Mouse (Mus musculus) heart, adult 11 months (tissue): ENCODE results near the gene Sept11.

Experiments used
- DNase-seq: peaks from one replicate; pipeline ENCODE4 v3.0.0; 2022

The Sept11 gene

DNA sequence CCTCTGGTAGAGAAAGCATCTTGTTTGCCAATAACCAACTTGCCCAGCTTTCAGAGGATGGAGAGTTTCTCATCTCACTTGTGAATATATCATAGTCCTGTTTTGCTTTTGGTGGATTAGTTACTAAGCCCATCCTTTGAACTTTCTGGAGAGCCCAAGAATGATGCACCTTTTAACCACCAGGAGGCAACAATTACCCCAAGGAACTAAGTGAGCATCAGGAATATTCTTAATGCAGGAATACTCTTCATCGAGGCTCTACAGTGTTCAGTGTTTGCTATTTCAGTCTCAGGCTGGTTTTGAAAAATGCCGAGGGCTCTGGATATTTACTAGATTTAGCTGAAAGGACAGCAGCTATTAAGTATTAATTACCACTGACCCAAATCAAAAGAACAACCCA is 87.0 kb downstream of the Sept11 start:
- peak; percentile 46 for DNase-seq

DNA sequence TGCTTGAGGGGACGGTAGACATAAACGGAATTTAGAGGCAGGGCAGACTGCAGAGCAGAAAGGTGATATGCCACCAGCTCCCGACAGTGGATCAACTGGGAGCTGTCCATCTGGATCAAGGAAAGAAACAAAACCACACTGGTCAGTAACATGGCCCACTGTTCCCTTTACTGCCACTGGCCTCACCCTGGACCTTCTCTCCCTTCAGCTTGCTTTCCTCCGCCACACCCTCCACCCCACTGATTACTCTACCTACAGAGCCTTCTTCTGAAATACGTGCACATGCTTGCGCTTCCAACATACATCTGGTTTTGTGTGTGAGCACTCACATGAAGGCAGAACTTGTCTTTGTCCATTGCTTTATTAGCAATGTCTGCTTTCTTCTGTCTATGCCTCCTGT is 90.1 kb downstream of the Sept11 start:
- peak; percentile 55 for DNase-seq

DNA sequence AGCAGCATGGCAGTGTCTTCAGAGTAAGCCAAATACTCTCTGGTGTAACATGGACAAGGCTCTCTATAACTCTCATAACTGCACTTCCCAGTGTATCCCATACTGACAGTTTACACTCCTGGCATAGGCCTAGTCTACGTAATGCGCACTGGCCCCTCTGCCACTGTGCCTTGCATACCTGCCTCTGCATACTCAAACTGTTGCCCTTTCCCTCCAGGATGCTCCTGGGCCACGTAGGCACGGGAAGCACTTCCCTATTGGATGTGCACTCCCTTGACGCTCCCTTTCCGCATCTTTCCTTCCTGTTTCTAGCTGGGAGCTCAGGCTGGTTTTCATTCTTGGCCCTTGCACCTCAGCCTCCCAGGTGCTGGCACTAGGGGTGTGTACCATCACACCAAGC is 91.3 kb downstream of the Sept11 start:
- DNase-seq = peak; percentile 82

DNA sequence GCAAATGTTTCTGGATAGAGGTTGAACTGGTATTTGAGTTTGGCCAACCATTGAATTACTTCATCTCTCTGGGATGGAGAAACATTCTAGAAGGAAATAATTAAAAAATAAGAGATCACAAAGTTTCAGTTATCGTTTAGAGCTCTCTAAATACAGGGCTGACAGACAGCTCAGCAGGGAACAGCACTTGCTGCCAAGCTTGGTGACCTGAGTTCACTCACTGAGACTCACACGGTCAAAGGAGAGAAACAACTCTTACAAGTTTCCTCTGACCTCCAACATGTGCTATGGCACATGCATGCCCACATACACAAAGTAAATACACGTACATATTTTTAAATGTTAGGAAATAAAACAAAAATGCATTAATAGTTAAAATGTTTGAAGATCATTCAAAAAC is 96.4 kb downstream of the Sept11 start:
- DNase-seq = peak; percentile 89

DNA sequence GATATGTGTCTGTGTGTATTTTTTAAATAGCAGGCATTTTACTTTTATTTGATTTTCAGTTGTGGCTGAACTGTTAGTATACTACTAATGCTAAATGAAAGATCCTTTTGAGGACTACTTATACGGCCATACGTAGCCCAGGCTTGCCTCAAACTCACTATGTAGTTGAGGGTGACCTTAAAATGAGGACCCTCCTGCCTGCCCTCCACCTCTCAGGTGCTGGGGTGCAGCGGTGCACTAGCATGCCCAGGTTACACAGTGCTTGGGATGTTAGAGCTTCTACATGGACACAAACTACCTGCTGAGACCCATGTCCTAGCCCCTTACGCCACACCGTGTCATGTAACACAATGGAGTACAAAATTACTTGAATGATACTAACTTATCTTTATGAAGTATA is 97.2 kb downstream of the Sept11 start:
- peak; percentile 61 for DNase-seq

DNA sequence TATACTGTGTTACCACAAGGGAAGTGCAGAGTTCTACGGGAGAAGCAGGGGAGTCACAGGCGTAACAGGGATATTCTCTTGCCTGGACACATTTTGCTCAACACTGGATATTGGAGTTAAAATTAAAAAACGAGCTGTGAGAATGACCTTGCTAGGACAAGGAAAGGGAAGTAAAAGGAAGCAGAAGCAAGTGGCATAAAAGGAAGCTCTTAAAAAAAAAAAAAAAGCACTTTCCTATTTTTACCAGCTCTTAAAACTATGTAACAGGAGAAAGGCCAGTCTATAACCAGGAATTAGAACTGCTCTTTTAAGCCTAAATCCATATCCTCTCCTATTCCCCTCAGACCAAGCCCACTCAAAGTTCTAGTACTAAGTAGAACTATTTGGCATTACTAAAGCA is 105.0 kb downstream of the Sept11 start:
- DNase-seq = no peak

DNA sequence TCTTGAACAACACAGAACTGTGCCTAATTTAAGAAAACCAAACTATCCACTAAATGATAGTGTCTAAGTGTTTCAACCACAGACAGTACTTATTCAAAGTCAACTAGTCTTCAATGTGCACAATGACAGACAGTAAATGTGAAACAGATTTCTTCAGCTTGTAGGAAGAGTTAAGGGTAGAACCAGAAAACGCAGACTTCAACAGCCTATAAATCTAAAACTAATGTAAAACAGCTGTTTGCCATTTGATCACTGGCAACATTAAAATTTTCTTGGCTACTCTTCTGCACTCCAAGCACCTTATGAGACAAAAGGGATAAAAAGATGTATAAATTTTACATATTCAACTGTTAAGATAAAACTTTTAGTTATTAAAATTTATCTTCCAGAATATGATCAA is 107.9 kb downstream of the Sept11 start:
- no peak for DNase-seq

DNA sequence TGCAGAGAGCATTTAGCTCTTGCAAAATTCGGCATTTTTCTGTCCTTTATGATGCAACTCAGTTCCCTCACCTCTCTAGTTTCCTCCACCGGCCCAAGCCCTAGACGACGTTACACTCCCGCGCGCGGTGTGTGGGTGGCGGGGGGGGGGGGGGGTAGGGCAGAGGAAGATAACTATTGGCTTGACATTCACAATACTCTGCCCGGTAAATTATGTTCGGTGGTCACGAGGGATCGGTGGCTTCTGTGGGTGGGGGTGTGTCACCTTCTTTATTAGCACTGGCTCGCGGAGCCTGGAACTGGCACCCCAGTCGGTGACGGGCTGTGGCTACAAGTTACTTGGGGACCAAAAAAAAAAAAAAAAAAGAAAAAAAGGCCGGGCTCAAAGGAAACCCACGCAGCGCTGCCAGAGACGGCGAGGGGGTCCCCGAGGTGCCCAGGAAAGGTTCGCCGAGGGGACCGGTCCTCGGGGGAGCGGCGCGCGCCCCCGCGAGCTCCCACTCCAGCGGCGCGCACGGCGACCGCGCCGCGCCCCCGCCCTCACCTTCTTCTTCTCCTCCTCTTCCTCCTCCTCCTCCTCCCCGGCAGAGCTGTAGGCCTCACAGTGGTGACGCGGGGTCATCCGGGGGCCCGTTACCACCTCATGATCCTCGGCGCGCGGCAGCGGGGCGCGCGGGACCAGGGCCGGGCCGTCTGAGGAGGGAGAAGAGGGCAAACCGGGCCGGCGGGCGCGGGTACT is 112.3 kb downstream of the Sept11 start:
- DNase-seq = peak; percentile 98

DNA sequence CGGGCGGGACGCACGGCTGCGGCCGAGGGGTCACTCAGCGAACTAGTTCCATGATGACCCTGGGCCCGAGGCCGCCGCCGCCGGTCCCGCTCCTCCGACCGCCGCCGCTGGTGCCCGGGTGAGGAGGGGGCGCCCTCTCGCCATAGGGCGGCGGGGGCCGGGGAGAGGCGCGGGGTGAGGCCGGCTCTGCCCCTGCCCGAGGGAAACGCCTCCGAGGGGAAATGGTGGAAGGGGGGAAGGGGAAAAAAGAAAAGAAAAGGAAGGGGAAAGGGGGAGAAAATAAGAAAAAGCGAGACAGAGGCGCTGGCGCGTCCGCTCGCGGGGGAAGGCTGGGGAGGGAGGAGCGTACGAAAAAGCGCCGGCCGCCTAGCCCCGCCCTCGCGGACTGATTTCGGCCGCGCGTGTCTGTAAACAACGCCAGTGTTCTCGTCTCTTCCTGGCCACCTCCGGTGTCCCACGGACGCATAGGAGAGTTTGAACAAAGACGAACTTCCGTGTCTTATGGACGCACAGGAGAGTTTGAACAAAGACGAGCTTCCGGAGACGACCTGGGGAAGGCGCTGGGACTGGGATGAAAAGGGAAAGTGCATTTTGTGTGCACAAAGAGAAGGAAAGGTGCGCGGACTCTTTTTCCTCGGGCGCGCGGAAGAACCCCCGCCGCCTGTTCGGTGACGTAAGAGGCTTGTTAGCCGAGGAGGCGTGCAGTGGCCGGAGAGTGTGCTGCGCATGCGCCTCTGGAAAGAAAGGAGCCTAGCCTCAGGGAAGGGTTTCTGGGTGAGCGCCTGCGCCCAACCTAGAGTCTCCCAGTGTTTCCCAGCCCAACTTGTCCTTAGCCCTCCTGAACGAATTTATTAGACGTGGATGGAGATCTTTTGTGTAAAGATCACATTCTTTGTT is 113.1 kb downstream of the Sept11 start, which contains the start of the genes Ccni and 2010109A12Rik:
TSS of gene Ccni (minus strand) at position 387 of the 897 bp plus-strand sequence.
TSS of gene 2010109A12Rik (plus strand) at position 410 of the 897 bp plus-strand sequence.
- DNase-seq = peak; percentile 99

DNA sequence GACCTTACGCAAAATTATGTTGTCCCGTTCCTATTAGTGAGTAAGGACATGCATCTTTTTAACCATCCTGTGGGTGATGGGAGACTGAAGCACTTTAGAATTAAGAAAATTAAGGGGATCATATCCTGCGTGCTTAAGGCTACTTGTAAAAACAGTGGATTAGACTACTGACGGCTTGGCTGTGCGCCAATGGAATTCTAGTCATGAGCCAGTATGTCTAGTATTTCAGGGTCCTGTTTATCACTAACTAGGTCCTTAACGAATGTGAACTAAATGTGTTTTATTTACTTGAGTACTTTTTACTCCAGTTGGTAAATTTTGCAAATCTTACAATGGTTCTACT is 113.7 kb downstream of the Sept11 start:
- DNase-seq = no peak

DNA sequence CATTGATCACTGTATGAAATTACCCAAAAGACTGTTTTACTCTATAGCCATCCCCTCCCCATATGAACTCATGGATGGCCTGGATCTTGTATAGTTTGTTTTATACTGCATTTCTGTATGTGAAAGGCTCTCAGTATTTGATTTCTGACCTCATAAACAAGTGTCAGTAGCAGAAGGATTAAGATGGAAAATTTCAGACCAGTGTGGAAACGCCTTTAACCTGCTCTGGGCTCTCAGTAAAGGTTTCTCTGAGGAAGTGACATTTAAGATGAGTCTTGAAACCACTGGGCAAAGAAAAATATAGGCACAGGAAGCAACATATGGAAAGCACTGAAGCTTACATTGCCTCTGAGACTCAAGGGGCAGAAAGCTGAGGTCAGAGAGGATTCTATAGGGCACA is 114.3 kb downstream of the Sept11 start:
- no peak for DNase-seq

DNA sequence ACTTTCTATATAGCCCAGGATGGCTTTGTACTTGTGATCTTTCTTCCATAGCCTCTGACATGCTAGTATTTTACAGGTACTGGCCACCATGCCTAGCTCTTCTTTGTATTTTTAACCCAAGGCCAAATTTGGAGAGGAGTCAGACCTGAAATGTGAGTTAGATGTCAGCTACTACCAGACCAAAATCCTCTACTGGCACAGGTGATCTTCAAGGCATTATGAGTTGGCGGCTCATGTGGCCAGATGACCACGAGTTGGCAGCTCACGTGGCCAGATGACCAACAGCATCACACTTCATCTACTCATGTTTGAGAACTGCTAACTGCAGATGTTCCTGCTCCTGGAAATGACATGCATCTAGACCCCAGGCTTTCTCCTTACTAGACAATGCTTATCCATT is 125.1 kb downstream of the Sept11 start:
- DNase-seq = peak; percentile 66

DNA sequence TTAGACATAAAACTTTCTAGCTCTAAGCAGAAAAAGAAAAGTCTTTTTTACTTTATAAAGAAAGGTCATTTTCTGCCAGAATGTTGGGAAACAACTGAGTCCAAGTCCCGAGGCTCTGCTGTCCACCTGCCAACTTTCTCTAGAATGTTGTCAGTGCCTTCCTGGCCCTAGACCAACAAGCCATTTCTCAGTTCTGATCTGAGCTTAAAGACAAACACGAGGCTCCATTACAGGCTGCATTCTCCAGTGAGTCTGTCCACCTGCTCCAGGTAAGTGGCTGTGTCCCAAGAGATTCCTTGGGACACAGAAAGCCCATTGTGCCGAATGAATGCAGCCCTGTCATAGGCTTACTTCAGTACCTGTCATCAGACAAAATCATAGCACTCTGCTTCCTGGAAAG is 128.4 kb downstream of the Sept11 start:
- peak; percentile 75 for DNase-seq

DNA sequence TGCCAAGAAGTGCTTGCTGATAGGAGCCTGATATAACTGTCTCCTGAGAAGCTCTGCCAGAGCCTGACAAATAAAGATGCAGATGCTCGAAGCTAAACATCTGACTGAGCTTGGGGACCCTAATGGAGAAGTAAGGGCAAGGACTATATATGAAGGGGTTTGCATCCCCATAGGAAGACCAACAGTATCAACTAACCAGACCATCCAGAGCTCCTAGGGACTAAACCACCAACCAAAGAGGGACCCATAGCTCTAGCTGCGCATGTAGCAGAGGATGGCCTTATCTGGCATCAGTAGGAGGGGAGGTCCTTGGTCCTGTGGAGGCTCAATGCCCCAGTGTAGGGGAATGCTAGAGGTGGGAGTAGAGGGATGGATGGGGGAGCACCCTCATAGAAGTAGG is 131.3 kb downstream of the Sept11 start:
- DNase-seq = peak; percentile 79
